Mouse (Mus musculus): ENCODE data around the gene Cd151. TPM values are rescaled to one million over a fixed set of nuclear protein-coding genes. Genes with fewer than 3 reads are reported as not detected.
"Not testable (repeated sequence)": the region's sequence is repeated elsewhere in the genome, so short reads cannot be mapped to it uniquely, and the experiment has no call there.

The Cd151 gene
- polyA plus RNA-seq, 1 experiment from 2014 or later = 93.2 TPM

DNA sequence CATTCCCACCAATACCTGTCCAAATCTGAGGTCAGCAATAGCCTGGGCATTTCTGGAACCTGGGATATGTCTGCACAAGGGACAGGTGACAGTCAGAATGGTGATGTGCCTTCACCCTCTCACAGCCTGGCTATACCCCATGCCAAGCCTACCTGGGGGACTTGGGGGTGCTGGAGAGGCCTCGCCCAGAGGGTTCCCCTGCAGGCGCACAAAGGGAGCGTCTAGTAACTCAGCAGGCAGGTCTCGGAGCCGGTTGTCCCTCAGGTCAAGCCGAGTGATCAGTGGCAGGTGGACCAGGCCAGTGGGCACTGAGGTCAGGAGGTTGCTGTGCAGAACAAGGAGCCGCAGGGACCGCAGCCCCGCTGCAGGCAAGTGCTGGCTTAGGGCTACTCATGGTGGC, 25.7 kb upstream of the Cd151 start:
- peaks cover 13% of the 10 kb centered on the region for H3K4me1 ChIP-seq (ENCODE audit: control insufficient read depth, insufficient read depth, low read length)
- no peaks in the 10 kb centered on the region for H3K9me3 ChIP-seq (ENCODE audit: control insufficient read depth, low read length)
- H3K27me3 ChIP-seq (ENCODE audit: control insufficient read depth, insufficient read depth, low read length) = no peaks in the 10 kb centered on the region
- ATAC-seq (ENCODE audit: low FRiP score, low TSS enrichment) = no peak
- no peak overlapping the region for H3K9ac ChIP-seq (ENCODE audit: low read depth, low read length)
- no peak overlapping the region for H3K27ac ChIP-seq (ENCODE audit: low read depth, low read length)
- H3K4me2 ChIP-seq (replicated peaks; ENCODE audit: low read depth, low read length) = no peak overlapping the region
- H3K36me3 ChIP-seq (ENCODE audit: control insufficient read depth, insufficient read depth, low read length) = peaks cover 35% of the 10 kb centered on the region
- no peak overlapping the region for H3K4me3 ChIP-seq (ENCODE audit: low read length)
- WGBS = 91% methylated on average over 9 of the region's 9 CpGs

DNA sequence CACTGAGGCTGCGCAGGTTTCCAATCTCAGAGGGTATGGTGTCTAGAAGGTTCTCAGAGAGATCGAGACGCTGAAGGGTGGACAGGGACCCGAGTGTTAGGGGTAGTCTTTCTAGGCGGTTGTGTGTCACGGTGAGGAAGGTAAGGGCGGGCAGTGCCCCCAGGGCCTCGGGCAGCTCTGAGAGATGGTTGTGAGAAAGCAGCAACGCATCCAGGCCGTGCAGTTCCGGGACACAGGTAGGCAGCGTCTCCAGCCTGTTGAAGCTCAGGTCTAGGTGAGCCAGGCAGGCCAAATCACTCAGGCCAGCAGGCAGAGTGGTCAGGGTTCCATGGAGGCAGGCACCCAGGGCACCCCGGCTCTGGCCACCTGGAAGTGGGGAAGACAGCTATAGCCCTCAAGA, 25.0 kb upstream of the Cd151 start:
- Histone ChIP-seq H3K36me3 (ENCODE audit: control insufficient read depth, insufficient read depth, low read length) (peaks cover 35% of the 10 kb centered on the region), H3K27me3 (ENCODE audit: control insufficient read depth, insufficient read depth, low read length) (no peaks in the 10 kb centered on the region), H3K9ac (ENCODE audit: low read depth, low read length) (peak overlapping the region; percentile 70; the same call in 1 of the 2 replicates), H3K4me1 (ENCODE audit: control insufficient read depth, insufficient read depth, low read length) (peaks cover 16% of the 10 kb centered on the region), H3K27ac (ENCODE audit: low read depth, low read length) (no peak overlapping the region), H3K4me2 (replicated peaks; ENCODE audit: low read depth, low read length) (peak overlapping the region; percentile 82), H3K4me3 (ENCODE audit: low read length) (peak overlapping the region; percentile 46), H3K9me3 (ENCODE audit: control insufficient read depth, low read length) (no peaks in the 10 kb centered on the region)
- WGBS = 92% methylated on average over 13 of the region's 13 CpGs
- ATAC-seq (ENCODE audit: low FRiP score, low TSS enrichment) = no peak

DNA sequence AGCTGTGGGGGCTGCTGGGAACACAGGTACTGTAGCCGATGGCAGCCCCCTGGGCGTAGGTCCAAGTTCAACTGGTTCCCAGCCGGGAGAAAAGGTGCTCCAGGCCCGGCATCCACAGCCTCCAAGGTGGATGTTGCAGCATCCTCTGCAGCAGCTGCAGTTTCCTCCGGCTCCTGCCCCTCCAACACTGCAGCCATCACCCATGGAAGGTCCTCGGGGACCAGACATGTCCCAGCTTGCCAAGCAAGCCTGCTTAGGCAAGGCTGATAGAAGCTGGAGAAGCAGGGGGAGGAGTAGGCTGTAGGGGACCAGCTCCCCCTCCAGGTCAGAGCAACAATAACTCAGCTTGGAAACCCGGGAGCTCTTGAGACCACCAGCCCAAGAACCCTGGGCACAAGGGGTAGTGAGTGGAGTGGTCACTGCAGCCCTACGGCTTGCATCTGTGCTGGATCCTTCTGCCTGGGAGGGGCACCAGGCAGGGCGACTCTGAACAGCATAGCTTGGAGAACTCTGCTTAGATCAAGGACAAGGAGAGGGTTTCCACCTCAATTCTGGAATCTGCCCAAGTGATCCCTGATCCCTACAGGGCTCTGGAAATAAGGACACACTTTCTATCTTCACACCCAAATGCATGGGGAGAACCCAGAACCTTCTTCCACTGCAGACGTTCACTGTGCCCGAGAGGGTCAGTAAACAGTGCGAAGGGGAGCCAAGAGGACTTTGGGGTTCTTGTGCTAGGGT, 23.9 kb upstream of the Cd151 start:
- WGBS = 22% methylated on average over 12 of the region's 12 CpGs
- H3K27ac ChIP-seq (ENCODE audit: low read depth, low read length) = peak overlapping the region; percentile 27; the same call in 1 of the 2 replicates
- peak; percentile 21; the same call in 1 of the 2 replicates for ATAC-seq (ENCODE audit: low FRiP score, low TSS enrichment)

DNA sequence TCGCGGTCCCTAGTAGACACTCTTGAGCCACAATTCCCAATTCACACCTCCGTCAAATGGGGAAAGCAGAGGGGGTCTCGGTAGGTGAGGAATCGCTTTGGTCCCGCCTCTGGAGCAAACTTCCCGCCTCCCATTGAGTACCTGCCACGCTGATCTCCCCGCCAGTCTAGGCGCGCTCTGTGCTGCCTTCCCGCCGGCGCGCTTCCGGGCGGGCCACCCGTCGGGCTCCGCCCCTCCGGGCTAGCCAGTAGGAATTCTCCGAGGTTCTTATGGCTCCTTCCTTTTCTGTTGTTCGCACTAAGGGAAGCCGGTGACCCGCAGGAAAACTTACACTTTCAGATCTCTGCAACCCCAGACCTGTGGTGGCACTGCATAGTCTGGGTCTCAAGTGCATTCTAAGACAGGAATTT, 23.4 kb upstream of the Cd151 start, which contains the start of gene Pidd1:
Gene Pidd1 (minus strand): TSS at position 198 of the 410 bp plus-strand sequence.
- peak within 1 kb of the TSS; percentile 46 for H3K4me3 ChIP-seq (ENCODE audit: low read length)
- H3K9ac ChIP-seq (ENCODE audit: low read depth, low read length) = peak within 1 kb of the TSS; percentile 70
- no peaks in the 10 kb centered on the region for H3K9me3 ChIP-seq (ENCODE audit: control insufficient read depth, low read length)
- H3K4me2 ChIP-seq (replicated peaks; ENCODE audit: low read depth, low read length) = peak within 1 kb of the TSS; percentile 82
- H3K27me3 ChIP-seq (ENCODE audit: control insufficient read depth, insufficient read depth, low read length) = no peaks in the 10 kb centered on the region
- H3K27ac ChIP-seq (ENCODE audit: low read depth, low read length) = peak within 1 kb of the TSS; percentile 27; the same call in 1 of the 2 replicates
- peaks cover 23% of the 10 kb centered on the region for H3K4me1 ChIP-seq (ENCODE audit: control insufficient read depth, insufficient read depth, low read length)
- peaks cover 31% of the 10 kb centered on the region for H3K36me3 ChIP-seq (ENCODE audit: control insufficient read depth, insufficient read depth, low read length)
- under 1% methylated on average over 25 of the region's 25 CpGs for WGBS
- ATAC-seq (ENCODE audit: low FRiP score, low TSS enrichment) = peak; percentile 50

More for the DNA sequence above, 23.9 kb upstream of the Cd151 start:
- Histone ChIP-seq H3K36me3 (ENCODE audit: control insufficient read depth, insufficient read depth, low read length) (peaks cover 32% of the 10 kb centered on the region), H3K4me2 (replicated peaks; ENCODE audit: low read depth, low read length) (peak overlapping the region; percentile 82), H3K27me3 (ENCODE audit: control insufficient read depth, insufficient read depth, low read length) (no peaks in the 10 kb centered on the region), H3K4me3 (ENCODE audit: low read length) (peak overlapping the region; percentile 46), H3K9ac (ENCODE audit: low read depth, low read length) (peak overlapping the region; percentile 70), H3K9me3 (ENCODE audit: control insufficient read depth, low read length) (no peaks in the 10 kb centered on the region), H3K4me1 (ENCODE audit: control insufficient read depth, insufficient read depth, low read length) (peaks cover 17% of the 10 kb centered on the region)

DNA sequence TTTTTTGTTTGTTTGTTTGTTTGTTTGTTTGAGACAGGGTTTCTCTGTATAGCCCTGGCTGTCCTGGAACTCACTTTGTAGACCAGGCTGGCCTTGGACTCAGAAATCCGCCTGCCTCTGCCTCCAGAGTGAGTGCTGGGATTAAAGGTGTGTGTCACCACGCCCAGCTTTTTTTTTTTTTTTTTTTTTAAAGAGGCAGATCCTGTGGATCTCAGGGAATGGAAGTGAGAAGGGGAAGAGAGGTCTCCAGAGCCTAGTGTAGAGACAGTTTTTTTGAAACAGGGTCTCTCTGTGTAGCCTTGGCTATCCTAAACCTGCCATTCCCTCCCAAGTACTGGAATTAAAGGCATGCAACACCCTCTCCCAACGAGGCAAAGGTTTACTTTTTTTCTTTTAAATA, 20.8 kb upstream of the Cd151 start:
- Histone ChIP-seq H3K36me3 (ENCODE audit: control insufficient read depth, insufficient read depth, low read length) (peaks cover 35% of the 10 kb centered on the region), H3K4me1 (ENCODE audit: control insufficient read depth, insufficient read depth, low read length) (peaks cover 24% of the 10 kb centered on the region), H3K4me2 (replicated peaks; ENCODE audit: low read depth, low read length) (peak overlapping the region; percentile 58; the same call in 1 of the 2 replicates), H3K4me3 (ENCODE audit: low read length) (peak overlapping the region; percentile 86; the same call in 1 of the 2 replicates)
- WGBS = 81% methylated on average over 3 of the region's 3 CpGs
- not testable (repeated sequence) for H3K27me3 ChIP-seq (ENCODE audit: control insufficient read depth, insufficient read depth, low read length); H3K27ac ChIP-seq (ENCODE audit: low read depth, low read length); ATAC-seq (ENCODE audit: low FRiP score, low TSS enrichment); H3K9ac ChIP-seq (ENCODE audit: low read depth, low read length); H3K9me3 ChIP-seq (ENCODE audit: control insufficient read depth, low read length)

DNA sequence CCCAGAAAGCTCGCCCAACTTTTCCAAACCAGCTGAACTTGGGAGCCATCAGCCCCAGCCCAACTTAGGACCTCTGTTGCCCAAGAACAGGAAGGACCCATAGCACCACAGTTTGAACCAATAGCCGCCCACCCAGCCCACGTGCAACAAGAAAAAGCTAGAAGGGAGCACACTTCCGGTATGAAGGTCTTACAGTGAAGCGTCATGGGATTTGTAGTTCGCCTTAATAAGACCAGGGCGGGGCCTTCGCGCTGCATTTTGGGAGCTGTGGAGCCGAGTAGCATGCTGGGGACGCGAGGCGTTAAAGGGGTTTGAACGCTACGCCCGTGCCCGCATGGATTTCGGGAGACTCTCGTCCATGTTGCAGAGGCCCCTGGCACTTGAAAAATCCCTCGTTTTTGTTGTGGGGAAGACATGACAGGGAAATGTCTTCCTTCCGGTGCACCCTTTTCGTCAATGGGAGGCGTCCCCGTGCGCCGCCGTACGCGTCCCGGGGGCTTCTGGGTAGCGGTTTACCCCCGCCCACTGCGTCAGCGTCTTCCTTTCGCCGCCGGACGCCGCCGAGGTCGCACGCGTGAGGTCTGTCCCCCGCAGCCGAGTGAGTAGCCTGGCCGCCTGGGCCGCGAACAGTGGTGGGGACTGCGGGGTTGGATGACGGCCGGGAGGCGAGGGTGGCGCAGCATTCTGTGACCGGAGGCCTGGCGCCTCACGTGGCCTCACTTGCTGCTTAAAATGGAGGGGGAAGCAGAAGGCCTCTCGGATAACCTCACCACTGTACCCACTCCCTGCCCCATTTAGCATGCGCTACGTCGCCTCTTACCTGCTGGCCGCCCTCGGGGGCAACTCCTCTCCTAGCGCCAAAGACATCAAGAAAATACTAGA, 19.8 kb upstream of the Cd151 start, which contains the start of gene Rplp2:
Gene Rplp2 (plus strand): TSS at position 261 of the 882 bp plus-strand sequence.
- Histone ChIP-seq H3K4me3 (ENCODE audit: low read length) (peak within 1 kb of the TSS; percentile 86), H3K4me2 (replicated peaks; ENCODE audit: low read depth, low read length) (peak within 1 kb of the TSS; percentile 58), H3K27me3 (ENCODE audit: control insufficient read depth, insufficient read depth, low read length) (no peaks in the 10 kb centered on the region), H3K9me3 (ENCODE audit: control insufficient read depth, low read length) (no peaks in the 10 kb centered on the region), H3K4me1 (ENCODE audit: control insufficient read depth, insufficient read depth, low read length) (peaks cover 23% of the 10 kb centered on the region), H3K9ac (ENCODE audit: low read depth, low read length) (peak within 1 kb of the TSS; percentile 94), H3K36me3 (ENCODE audit: control insufficient read depth, insufficient read depth, low read length) (peaks cover 39% of the 10 kb centered on the region), H3K27ac (ENCODE audit: low read depth, low read length) (peak within 1 kb of the TSS; percentile 74)
- under 1% methylated on average over 63 of the region's 63 CpGs for WGBS
- peak; percentile 91 for ATAC-seq (ENCODE audit: low FRiP score, low TSS enrichment)

DNA sequence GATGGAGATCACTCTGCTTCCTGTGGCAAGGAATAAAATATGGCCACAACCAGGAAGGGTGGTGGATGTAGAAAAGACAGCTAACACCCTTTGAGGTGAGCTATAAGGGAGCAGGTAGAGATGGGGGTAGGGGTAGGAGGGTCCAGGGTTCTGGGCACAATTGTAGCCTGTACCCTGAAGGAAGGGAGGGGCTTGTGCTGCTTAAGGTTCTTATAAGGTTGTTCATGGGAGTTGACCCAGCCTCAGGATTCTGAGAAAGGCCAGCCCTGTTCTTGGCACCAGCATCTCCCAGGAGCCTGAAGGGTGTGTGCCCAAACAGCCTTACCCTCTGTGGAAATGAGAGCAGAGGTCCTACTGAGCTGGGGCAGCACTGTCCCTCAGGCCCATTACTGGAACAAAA, 15.3 kb upstream of the Cd151 start:
- Histone ChIP-seq H3K9ac (ENCODE audit: low read depth, low read length) (no peak overlapping the region), H3K4me2 (replicated peaks; ENCODE audit: low read depth, low read length) (no peak overlapping the region), H3K27ac (ENCODE audit: low read depth, low read length) (no peak overlapping the region), H3K4me3 (ENCODE audit: low read length) (no peak overlapping the region), H3K9me3 (ENCODE audit: control insufficient read depth, low read length) (no peaks in the 10 kb centered on the region), H3K4me1 (ENCODE audit: control insufficient read depth, insufficient read depth, low read length) (peaks cover 17% of the 10 kb centered on the region), H3K27me3 (ENCODE audit: control insufficient read depth, insufficient read depth, low read length) (no peaks in the 10 kb centered on the region), H3K36me3 (ENCODE audit: control insufficient read depth, insufficient read depth, low read length) (peaks cover 39% of the 10 kb centered on the region)
- ATAC-seq (ENCODE audit: low FRiP score, low TSS enrichment) = no peak

DNA sequence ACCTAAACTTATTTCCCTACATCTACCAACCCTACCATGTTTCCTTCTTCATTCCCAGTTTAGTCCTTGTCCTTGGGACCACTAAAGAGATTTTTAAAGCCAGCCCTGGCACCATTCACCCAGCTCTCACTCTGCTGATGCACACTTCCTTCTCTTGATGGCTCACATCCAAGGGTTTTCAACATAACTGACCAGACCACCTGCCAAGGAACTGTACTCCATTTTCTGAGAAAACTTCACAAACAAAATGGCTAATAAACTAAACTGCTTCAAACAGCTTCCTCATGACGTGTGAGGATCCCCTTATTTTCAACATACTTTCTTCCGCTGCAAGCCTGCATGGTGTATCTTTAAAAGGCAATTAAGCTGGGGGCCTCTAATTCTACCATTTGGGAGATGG, 13.6 kb upstream of the Cd151 start:
- peaks cover 35% of the 10 kb centered on the region for H3K36me3 ChIP-seq (ENCODE audit: control insufficient read depth, insufficient read depth, low read length)
- H3K27me3 ChIP-seq (ENCODE audit: control insufficient read depth, insufficient read depth, low read length) = no peaks in the 10 kb centered on the region
- H3K9me3 ChIP-seq (ENCODE audit: control insufficient read depth, low read length) = no peaks in the 10 kb centered on the region
- no peak overlapping the region for H3K4me3 ChIP-seq (ENCODE audit: low read length)
- H3K9ac ChIP-seq (ENCODE audit: low read depth, low read length) = no peak overlapping the region
- 68% methylated on average over 2 of the region's 2 CpGs for WGBS
- peaks cover 13% of the 10 kb centered on the region for H3K4me1 ChIP-seq (ENCODE audit: control insufficient read depth, insufficient read depth, low read length)
- ATAC-seq (ENCODE audit: low FRiP score, low TSS enrichment) = no peak
- H3K4me2 ChIP-seq (replicated peaks; ENCODE audit: low read depth, low read length) = no peak overlapping the region
- no peak overlapping the region for H3K27ac ChIP-seq (ENCODE audit: low read depth, low read length)
